Mouse (Mus musculus): Measurements from ENCODE around the gene Cpm. TPM values are rescaled to one million over a fixed set of nuclear protein-coding genes. Genes with fewer than 3 reads are reported as not detected.

Gene Cpm
- polyA plus RNA-seq (2012), result not detected in 2 replicates

DNA sequence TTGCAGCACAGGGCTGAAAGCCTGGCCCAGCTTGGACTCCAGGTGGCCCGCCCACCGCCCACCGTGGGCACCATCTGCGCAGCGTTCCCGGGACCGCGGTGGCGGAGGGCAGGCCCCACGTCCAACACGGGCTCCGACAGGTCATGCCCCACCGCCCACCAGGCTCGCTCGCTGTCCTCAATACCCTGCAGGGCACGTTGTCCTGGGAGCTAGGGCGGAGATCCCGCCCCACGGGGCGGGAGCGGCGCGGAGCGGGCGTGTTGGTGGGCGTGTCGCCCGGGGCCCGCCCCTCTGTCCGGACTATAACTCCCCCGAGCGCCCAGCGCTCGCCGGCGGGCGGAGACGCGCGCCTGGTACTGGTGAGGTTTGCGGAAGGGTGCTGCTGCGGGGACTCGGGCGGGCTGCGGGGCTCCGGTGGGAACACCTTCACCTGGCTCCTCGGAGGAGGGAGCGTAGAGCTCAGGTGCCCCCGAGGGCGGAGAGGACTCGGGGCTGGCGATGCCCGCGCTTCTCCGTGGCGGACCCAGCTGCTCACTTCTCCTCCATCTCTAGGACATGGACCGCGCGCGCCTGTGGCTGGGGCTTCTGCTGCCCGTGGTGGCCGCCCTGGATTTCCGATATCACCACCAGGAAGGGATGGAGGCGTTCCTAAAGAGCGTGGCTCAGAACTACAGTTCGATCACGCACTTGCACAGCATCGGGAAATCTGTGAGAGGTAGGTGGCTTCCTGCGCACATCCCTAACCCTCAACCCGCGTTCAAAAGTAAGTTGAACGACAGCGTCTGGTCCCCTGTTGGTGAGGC, at the start of gene Cpm:
Gene Cpm, plus strand, starts transcription at position 332 of the 803 bp plus-strand sequence.
- TF ChIP-seq GATA1 (IDR thresholded peaks at IDR 0.05; ENCODE audit: low read length), result no peak

DNA sequence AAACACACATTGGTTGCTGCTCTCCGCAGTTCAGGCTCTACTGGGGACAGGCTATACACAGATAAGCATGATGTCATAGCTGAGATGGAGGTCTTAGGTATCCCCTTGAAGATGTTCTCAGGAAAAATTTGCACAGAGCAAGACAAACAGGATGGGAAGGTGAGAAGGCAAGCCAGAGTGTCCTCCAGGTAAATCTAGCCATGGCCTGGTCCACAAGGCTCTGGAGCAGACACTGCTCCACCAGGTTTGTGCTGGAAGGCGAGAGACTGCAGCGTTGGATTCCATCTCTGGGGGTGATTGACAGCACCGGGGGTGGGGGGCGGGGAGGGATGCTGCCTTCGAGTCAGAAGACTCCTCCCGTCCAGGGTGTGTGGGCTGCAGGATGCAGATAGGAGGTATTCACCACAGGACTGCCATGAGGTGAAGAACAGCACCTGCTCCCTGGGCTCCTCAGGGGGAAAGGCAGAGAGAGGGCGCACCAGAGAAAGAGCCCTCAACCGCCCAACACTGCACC, 49.5 kb upstream of the Cpm start:
- TF ChIP-seq GATA1 (IDR thresholded peaks at IDR 0.05; ENCODE audit: low read length), result no peak

DNA sequence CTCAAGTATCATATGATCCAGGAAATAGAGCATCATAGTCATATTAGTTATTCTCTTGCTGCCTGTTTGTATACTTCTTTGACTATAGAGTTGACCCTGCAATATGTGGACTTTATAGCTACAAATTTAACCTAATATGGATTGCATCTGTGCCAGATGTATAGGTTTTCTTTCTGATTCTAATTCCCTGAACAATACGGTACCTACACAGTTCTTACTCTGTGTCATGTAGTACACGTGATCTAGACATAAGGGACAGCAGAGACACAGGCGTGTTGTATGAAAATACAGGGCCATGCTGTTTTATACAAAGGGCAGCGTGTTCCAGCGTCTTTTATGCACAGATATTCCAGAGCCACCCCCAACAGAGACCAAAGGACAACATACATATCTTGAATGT, 48.9 kb upstream of the Cpm start:
- no peak for TF ChIP-seq GATA1 (IDR thresholded peaks at IDR 0.05; ENCODE audit: low read length)

DNA sequence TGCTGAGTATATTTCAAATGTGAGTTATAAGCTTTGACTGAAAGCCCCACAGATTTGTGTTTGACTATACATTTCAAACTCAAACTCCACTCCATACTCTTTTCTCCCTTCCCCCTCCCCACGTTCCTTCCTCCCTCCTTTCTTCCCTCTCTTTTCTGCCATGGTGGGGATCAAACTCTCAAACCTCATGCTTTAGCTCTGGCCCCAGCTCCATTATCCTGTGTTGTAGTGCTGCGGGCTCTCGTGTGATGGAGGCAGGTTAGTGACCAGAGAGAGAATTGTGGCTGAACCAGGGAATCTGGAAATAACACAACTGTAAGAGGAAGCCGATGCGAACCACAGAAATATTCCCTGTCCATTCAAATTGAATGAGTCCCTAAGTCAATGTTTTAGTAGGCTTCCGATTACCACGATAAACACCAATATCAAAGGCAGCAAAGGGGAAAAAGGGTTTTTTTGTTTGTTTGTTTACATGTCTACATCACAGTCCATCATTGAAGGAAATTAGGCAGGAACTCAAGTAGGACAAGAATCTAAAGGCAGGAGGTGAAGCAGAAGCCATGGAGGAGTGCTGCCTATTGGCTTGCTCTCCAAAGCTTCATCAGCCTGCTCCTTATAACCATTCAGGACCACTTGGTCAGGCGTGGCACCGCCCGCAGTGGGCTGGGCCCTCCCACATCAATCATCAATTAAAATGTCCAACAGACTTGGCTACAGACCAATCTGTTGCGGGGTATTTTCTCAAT, 48.1 kb upstream of the Cpm start:
- no peak for TF ChIP-seq GATA1 (IDR thresholded peaks at IDR 0.05; ENCODE audit: low read length)

DNA sequence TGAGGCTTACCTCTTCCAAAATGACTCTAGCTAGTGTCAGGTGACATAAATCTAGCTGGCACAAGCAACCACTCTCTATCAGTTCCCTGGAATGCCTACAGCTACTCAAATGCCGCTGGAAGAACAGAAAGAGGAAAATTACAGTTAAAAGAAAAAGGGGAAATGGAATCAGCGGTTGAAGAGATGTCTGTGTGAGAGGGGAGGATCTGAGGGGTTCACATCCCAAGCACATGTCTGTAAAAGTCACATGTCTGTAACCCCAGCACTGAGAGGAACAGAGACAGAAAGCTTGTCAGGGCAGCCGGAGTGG, 47.6 kb upstream of the Cpm start:
- no peak for TF ChIP-seq GATA1 (IDR thresholded peaks at IDR 0.05; ENCODE audit: low read length)

DNA sequence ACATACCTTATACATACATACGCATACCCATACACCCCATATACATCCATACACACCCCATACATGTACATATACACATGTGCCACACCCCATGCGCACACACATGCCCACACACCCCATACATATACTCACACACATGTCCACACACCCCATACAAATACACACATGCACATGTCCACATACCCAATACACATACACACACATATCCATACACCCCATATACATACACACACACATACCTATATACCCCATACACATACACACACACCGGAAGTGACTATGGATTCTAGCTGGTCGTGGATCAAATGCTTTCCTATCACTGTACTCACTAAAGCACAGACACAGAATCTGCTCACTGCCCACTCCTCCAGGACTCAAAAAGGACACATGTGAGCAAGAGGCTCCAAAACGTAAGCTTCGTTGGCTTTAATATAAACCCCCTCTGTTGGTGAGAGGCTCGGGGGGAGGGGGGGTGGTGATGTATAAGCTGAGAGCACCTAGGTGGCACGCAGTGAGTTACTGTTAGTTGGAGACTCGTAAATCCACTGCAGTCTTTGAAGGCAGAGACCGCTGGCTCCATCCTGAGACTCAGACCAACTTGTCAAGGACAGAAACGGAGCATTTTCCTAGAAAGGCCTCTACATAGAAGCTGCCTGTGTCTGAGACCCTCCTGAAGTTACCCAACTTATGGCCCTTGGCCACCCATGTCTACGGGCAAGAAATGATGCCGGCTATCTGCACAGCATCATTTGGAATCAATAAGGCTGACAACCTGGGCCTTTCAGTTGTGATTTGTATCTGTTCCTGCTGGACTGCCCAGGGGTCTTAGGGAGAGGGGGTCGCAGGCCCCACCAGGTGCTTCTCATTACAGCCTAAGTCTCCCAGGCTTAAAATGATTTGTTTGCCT, 45.9 kb upstream of the Cpm start:
- TF ChIP-seq GATA1 (IDR thresholded peaks at IDR 0.05; ENCODE audit: low read length), result no peak

DNA sequence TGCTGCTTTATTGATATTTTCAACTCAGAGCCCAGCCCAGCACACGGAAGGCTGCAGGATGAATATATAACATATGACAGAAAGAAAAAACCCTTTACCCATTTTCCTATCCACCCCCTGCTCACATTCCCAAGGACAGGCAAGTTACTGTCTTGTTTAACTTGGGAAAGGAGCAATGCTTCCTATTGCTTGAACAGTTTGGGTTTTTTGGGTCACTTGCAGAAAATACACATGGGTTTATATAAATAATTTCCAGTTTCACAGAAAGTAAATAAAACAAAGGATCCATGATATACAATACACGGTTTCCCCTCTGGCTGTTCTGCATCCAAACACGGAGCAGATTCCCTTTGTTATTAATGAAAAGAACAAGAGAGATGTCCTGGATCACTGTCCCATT, 45.2 kb upstream of the Cpm start:
- no peak for TF ChIP-seq GATA1 (IDR thresholded peaks at IDR 0.05; ENCODE audit: low read length)

DNA sequence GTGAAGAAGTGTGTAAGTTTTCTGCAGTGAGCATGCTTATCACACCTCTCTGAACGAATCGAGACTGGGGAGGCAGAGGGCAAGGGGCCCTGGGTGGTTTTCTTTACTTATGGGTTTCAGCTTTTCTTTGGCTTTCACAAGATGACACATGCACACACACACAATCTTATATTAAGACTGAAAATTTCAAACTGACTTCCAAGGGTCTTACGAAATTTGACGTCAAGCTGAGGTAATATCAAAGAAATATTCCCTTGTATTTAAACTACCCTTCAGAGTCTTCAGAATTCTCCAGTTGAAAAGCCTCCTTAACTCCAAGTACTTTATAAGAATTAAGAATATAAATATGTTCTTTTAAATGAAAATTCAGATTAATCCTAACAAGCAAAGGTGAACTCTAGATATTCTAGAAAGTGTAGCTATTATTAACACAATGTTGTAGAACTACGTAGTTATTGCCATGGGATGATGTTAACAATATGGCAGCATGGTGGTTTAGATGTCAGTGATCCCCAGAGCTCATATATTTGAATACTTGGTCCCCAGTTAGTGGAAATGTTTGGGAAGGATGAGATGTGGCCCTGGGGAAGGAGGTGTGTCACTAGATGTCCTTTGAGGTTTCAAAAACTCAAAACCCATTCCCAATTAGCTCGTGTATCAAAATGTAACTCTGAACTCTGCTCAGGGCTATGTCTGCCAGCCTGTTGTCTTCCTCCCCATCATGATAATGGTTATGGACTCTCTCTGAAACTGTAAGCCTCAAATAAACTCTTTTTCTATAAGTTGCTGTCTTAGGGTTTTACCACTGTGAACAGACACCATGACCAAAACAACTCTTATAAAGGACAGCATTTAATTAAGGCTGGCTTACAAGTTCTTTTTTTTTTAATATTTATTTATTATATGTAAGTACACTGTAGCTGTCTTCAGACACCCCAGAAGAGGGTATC, 44.5 kb upstream of the Cpm start:
- no peak for TF ChIP-seq GATA1 (IDR thresholded peaks at IDR 0.05; ENCODE audit: low read length)

DNA sequence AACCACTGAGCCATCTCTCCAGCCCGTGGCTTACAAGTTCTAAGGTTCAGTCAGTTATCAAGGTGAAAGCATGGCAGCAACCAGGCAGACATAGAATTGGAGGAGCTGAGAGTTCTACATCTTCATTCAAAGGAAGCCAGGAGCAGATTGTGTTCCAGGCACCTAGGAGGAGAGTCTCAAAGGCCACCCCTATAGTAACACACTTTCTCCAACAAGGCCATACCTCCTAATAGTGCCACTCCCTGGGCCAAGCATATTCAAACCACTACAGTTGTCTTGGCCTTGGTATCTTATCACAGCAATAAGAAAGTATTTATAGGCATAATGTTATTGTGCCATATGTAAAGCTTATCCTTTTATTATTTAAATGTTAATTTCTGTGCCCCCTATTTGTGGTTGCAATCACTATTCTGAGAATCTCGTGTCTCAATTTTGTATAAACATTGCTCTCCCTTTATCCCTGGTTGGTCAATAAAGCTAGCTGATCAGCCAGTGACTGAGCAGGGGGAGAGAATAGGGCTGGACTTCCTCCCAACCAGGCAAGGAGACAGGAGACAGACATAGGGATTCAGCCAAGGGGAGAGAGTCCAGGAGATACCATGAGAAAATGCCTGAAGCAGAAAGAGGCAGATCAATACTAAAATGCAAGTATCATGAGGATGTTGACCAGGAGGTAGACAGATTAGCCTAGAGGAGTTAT, 43.5 kb upstream of the Cpm start:
- no peak for TF ChIP-seq GATA1 (IDR thresholded peaks at IDR 0.05; ENCODE audit: low read length)

DNA sequence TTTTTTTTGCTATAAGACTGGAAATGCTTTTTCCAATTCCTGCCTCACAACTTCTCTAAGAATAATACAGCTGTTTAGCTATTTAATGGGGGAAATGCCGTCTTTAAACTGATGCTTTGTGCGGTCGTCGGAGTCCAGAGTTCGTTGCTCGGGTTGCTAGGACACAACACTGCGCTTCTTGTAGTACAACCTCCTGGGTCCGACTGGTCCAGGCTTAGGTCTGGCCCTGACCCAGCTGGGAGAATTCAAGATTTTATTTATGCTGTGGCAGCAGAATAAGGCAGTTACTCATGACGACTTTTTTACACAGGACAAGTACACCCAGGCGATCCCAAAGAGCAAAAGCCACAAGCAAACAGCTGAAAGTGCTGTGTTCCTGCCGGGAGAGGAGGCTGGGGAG, 42.4 kb upstream of the Cpm start:
- no peak for TF ChIP-seq GATA1 (IDR thresholded peaks at IDR 0.05; ENCODE audit: low read length)

DNA sequence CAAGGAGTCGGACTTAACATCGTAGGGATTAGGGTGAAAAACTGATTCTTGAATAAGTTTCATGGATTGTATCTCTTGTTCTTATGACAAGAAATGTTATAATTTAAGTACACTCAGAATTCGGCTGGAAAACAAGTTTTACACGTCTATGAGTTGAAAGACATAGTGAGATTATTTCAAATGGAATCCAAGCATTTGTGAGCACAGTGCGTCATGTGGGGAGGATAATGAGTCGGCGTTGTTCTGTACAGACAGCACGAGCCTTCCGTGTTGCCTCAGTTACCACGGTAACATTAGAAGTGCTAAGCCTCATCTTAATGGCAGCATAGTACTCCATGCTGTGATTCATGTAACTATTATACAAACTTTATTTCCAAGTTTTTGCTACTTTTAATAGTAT, 42.0 kb upstream of the Cpm start:
- no peak for TF ChIP-seq GATA1 (IDR thresholded peaks at IDR 0.05; ENCODE audit: low read length)

DNA sequence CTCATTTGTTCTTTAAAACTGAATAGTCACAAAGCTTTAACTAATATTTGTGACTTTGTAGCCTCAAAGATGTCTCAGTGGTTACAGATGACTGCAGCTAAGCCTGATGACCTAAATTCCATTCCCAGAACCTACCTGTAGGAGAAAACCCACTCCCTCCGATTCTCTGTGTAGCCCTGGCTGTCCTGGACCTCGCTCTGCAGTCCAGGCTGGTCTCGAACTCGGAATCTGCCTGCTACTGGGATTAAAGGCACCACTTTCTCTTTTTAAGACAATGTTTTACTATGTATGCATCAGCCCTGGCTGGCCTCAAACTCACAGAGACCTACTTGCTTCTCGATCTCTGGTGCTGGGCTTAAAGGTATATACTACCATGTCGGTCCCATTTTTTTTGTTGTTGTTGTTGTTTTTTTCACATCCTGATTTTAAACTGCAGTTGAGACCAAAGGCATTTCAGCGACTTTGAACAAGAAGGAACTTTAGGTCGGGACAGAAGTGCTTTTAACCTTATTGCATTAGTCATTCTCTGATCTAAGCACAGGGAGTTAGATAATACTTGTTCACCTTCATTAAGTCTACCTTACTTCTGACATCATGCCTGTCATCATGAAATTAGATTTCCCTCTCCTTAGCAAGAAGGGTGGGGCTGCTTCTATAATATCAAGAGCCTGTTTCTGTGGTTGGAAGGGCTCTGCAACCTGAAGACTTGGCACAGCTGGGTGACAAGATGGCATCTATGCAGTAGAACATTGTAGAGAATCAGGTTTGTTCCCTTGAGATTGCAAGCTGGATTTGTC, 40.0 kb upstream of the Cpm start:
- no peak for TF ChIP-seq GATA1 (IDR thresholded peaks at IDR 0.05; ENCODE audit: low read length)

Measured in G1E-ER4 (cell line).